Mouse (Mus musculus): ENCODE results near the gene 4930583I09Rik.

DNA sequence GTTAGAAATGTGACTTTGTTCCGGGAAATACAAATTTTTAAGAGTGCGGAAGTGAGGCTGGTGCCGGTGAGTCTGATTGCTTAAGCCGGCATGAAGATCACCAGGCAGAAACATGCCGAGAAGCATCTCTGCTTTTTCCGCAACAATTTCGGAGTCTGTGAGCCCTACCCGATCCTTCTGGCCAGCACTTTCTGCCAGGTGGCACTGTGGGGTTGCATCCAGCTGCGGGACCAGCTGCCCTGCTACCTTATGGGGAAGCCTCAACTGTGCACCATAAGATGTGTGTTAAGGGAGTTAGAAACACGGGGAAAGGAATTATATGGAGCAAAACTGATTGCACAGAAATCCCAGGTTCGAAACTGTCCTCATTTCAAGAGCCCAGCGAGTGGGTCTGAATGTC is 40.2 kb upstream of the 4930583I09Rik start:
- TF ChIP-seq POLR2A (IDR thresholded peaks at IDR 0.05; ENCODE audit: low read depth, low read length) (no peak), CTCF (IDR thresholded peaks at IDR 0.05; ENCODE audit: extremely low read depth, insufficient read depth, insufficient read length, insufficient replicate concordance) (no peak)

Measured in spleen, adult 2 months (tissue).